Mouse (Mus musculus): ENCODE measurements around the gene Actg2. TPM values are rescaled to one million over a fixed set of nuclear protein-coding genes. Genes with fewer than 3 reads are reported as not detected.

Actg2 gene
- 0.16 TPM in 1 of 2 replicates, not detected in the other for polyA plus RNA-seq (2021; fragmentation: Nextera tagmentation)
- long read RNA-seq, experiment 1 = 0 reads
- long read RNA-seq, experiment 2 = 0 reads

GRCm38 (mm10) chr6:83536028-83536794, at the start of gene Actg2:
Gene Actg2 (minus strand): TSS chr6:83536265.

DNA sequence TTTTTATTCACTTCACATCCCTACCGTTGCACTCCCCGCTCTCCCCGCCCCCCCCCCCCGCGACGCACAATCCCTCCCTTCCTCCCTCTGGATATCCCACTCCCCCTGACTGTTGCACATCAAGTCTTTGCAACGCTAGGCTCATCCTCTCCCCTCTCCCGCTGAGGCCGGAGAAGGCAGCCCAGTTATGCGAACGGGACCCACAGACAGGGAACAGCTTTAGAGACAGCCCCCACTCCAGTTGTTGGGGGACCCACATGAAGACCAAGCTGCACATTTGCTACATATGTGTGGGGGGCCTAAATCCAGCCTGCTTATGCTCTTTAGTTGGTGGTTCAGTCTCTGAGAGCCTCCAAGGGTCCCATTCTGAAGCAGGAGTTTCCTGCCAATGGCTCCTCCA, 36.6 kb upstream of the Actg2 start, which contains the start of gene Stambp:
TSS of gene Stambp (minus strand) at position 59 of the 400 bp plus-strand sequence.

DNA sequence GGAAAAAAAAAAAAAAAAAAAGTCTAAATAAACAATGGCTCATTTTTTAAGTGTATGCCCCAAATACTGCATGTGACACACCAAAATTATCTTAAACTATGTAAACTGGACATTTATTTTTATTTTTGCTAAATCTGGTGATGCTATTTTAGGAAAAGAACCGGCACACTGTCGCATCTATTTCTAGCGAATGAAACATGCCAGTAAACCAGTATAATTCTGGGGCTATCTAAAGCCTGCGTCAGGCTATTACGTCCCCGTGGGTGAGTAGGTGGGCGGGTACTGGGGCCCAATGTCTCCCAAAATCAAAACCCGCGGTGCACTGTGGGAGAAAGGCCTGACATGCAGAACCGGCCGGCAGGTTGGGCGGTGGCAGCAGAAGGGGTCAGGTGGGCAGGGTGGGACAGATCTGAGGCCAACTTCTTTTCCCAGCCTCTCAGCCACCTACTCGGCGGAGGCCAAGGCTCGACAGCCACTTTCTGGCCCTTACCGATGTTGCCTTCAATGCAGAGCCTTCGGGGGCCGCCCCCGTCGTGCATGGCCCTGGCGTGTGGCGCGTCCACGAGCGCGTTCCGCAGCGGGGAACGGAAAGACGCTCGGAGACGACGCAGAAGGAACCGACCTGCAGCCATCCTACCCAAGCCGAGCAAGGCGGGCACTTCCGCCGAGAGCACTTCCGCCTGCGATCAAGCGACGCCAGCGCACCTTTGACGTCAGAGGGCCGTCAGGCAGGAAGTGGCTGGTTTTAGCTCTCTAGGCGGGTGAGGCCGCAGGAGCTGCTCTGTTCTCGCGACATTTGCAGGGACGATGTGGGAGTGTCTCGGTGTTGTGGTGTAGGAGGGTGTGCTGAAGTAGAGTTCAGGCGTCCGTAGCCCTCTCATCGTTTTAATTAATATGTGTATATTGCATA, 29.6 kb downstream of the Actg2 start, which contains the start of gene Dguok:
TSS of gene Dguok (minus strand) at position 712 of the 910 bp plus-strand sequence.

Other genes starting within 250 kb of the Actg2 start
- 14.2 and 17.4 TPM in 2 replicates for gene Mthfd2, start 210.4 kb downstream of the Actg2 start, polyA plus RNA-seq (2021; fragmentation: Nextera tagmentation)
- gene Mob1a, start 210.2 kb downstream of the Actg2 start, polyA plus RNA-seq (2021; fragmentation: Nextera tagmentation) = 13.1 and 25.9 TPM in 2 replicates
- 228 and 281 TPM in 2 replicates for gene Bola3, start 187.1 kb downstream of the Actg2 start, polyA plus RNA-seq (2021; fragmentation: Nextera tagmentation)
- gene Tet3, start 77.2 kb downstream of the Actg2 start, polyA plus RNA-seq (2021; fragmentation: Nextera tagmentation) = 5.7 and 10.3 TPM in 2 replicates
- gene Dguok, start 29.3 kb downstream of the Actg2 start, polyA plus RNA-seq (2021; fragmentation: Nextera tagmentation) = 51.5 and 52.4 TPM in 2 replicates
- gene Stambp, start 36.5 kb upstream of the Actg2 start, polyA plus RNA-seq (2021; fragmentation: Nextera tagmentation) = 33.7 and 35.5 TPM in 2 replicates
- gene Clec4f, start 119.9 kb upstream of the Actg2 start, polyA plus RNA-seq (2021; fragmentation: Nextera tagmentation) = not detected in 2 replicates
- not detected in 2 replicates for gene Cd207, start 141.6 kb upstream of the Actg2 start, polyA plus RNA-seq (2021; fragmentation: Nextera tagmentation)
- not detected in 2 replicates for gene Vax2, start 175.0 kb upstream of the Actg2 start, polyA plus RNA-seq (2021; fragmentation: Nextera tagmentation)
- gene Atp6v1b1, start 206.7 kb upstream of the Actg2 start, polyA plus RNA-seq (2021; fragmentation: Nextera tagmentation) = not detected in 2 replicates
- not detected in 2 replicates for gene Ankrd53, start 226.4 kb upstream of the Actg2 start, polyA plus RNA-seq (2021; fragmentation: Nextera tagmentation)
- gene Tex261, start 239.5 kb upstream of the Actg2 start, polyA plus RNA-seq (2021; fragmentation: Nextera tagmentation) = 54.2 and 59.3 TPM in 2 replicates